Mouse (Mus musculus): ENCODE measurements around the gene Adam26b.
"Not testable (repeated sequence)": the region's sequence is repeated elsewhere in the genome, so short reads cannot be mapped to it uniquely, and the experiment has no call there.

The Adam26b gene

DNA sequence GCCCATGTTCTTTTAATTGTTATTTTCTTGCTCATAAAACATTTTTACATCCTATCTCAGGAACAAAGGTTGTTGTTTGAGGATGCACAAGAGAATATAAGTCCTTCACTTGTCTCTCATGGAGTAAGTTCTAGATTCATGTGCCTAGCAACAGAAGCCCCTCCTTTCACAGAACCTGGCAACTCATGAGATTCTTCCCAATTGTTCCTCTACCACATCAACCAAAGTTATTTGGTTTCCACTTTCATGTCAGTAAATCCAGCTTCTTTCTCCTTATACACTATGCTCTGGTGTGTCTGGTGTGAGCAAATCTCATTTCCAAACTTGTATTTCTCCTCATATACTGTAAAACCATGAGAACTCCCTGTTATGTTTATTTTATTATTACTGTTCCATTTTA, at the start of gene Adam26b:
TSS of gene Adam26b (minus strand) at position 101 of the 400 bp plus-strand sequence.
- not testable (repeated sequence) for DNase-seq (ENCODE audit: low read depth)

DNA sequence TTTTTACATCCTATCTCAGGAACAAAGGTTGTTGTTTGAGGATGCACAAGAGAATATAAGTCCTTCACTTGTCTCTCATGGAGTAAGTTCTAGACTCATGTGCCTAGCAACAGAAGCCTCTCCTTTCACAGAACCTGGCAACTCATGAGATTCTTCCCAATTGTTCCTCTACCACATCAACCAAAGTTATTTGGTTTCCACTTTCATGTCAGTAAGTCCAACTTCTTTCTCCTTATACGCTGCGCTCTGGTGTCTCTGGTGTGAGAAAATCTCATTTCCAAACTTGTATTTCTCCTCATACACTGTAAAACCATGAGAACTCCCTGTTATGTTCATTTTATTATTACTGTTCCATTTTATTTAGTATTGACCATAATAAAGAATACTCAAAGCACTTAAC, 48.7 kb upstream of the Adam26b start, which contains the start of gene Adam26a:
TSS of gene Adam26a (minus strand) at position 101 of the 400 bp plus-strand sequence.
- DNase-seq (ENCODE audit: low read depth): not testable (repeated sequence)

Data from fibroblast of lung, adult 2 months (primary cell).